Mouse (Mus musculus): ENCODE measurements around the gene Uchl4.

- TF ChIP-seq CTCF (IDR thresholded peaks at IDR 0.05; ENCODE audit: borderline replicate concordance, insufficient read depth, low read length) (no peak), POLR2A (IDR thresholded peaks at IDR 0.05; ENCODE audit: low read depth, low read length) (no peak)
Observed at GRCm38 (mm10) chr9:64207509-64208084, 27.4 kb upstream of the Uchl4 start.

Measured in embryonic fibroblast, embryonic 13.5 days (primary cell).